Mouse (Mus musculus) monocyte, adult 2 months (primary cell): ENCODE results near the gene Cdk5rap1.

Source experiments
- DNase-seq, 2 experiments: peaks; one replicate each; pipeline ENCODE4 v3.0.0; 2022; ENCODE audit warnings: low spot score in 2 of 2, low read depth in 1 of 2

Cdk5rap1 gene

GRCm38 (mm10) chr2:154372842-154373500 is at the start of gene Cdk5rap1:
Gene Cdk5rap1, minus strand, starts transcription at chr2:154373010.
- no peak for DNase-seq

GRCm38 (mm10) chr2:154422181-154422580 is 49.4 kb upstream of the Cdk5rap1 start:
- no peak for DNase-seq

GRCm38 (mm10) chr2:154420942-154421731 is 48.3 kb upstream of the Cdk5rap1 start:
- no peak for DNase-seq

GRCm38 (mm10) chr2:154419631-154420515 is 47.1 kb upstream of the Cdk5rap1 start:
- no peak for DNase-seq

- DNase-seq: no peak
Observed at GRCm38 (mm10) chr2:154418001-154418400, 45.2 kb upstream of the Cdk5rap1 start.

- DNase-seq: peak in 1 of 2 experiments; percentile 24
Observed at GRCm38 (mm10) chr2:154417107-154417506, 44.3 kb upstream of the Cdk5rap1 start.

GRCm38 (mm10) chr2:154412018-154412666 is 39.3 kb upstream of the Cdk5rap1 start:
- no peak for DNase-seq

- DNase-seq: no peak
Observed at GRCm38 (mm10) chr2:154410355-154410754, 37.5 kb upstream of the Cdk5rap1 start.

- peak; percentile 30 to 54 for DNase-seq
Observed at GRCm38 (mm10) chr2:154407643-154408445, 35.0 kb upstream of the Cdk5rap1 start, which contains the start of gene Snta1. Gene Snta1, minus strand, starts transcription at chr2:154408099.

GRCm38 (mm10) chr2:154407063-154407642 is 34.3 kb upstream of the Cdk5rap1 start:
- no peak for DNase-seq

- no peak for DNase-seq
Observed at GRCm38 (mm10) chr2:154405447-154405994, 32.7 kb upstream of the Cdk5rap1 start.

- DNase-seq: no peak
Observed at GRCm38 (mm10) chr2:154402811-154403210, 30.0 kb upstream of the Cdk5rap1 start.

GRCm38 (mm10) chr2:154401976-154402375 is 29.2 kb upstream of the Cdk5rap1 start:
- DNase-seq: no peak

GRCm38 (mm10) chr2:154399325-154399724 is 26.5 kb upstream of the Cdk5rap1 start:
- DNase-seq: no peak

GRCm38 (mm10) chr2:154398267-154398666 is 25.5 kb upstream of the Cdk5rap1 start:
- DNase-seq: no peak

GRCm38 (mm10) chr2:154396529-154396928 is 23.7 kb upstream of the Cdk5rap1 start:
- DNase-seq: no peak

GRCm38 (mm10) chr2:154394602-154395001 is 21.8 kb upstream of the Cdk5rap1 start:
- DNase-seq: no peak

- DNase-seq: no peak
Observed at GRCm38 (mm10) chr2:154390180-154390964, 17.6 kb upstream of the Cdk5rap1 start.

- no peak for DNase-seq
Observed at GRCm38 (mm10) chr2:154379103-154379502, 6.3 kb upstream of the Cdk5rap1 start.
